Mouse (Mus musculus) liver, embryonic 14.5 days (tissue): ENCODE results near the gene Med29.

Experiments used
- CTCF ChIP-seq: IDR thresholded peaks from 2 replicates; pipeline ENCODE4 v1.5.1; 2016; ENCODE audit warnings: antibody characterized with exemption, low read depth, control low read depth
- EP300 ChIP-seq: IDR thresholded peaks from 2 replicates; pipeline ENCODE4 v1.6.1; 2016; ENCODE audit warnings: antibody characterized with exemption, low read depth

- TF ChIP-seq EP300 (no peak), CTCF (no peak)
Measured at GRCm38 (mm10) chr7:28341381-28341780, 51.1 kb downstream of the Med29 start.
